Mouse (Mus musculus) heart, embryonic 11.5 days (tissue): ENCODE data around the gene Dcdc2a. TPM values are rescaled to one million over a fixed set of nuclear protein-coding genes. Genes with fewer than 3 reads are reported as not detected.

Experiments
- polyA plus RNA-seq: library from polyadenylated mRNA; unstranded; fragments of >200 nt; fragmentation: Nextera tagmentation; extraction: Ambion mirVana; gene quantifications from 2 replicates; pipeline ENCODE4 v1.2.1, GENCODE M21; 2014

Gene Dcdc2a
- polyA plus RNA-seq, 1 experiment from 2014 or later = 0.69 TPM

Other genes with a start within 250 kb of the Dcdc2a start
- 196 and 201 TPM in 2 replicates for gene Acot13, start 224.5 kb upstream of the Dcdc2a start, polyA plus RNA-seq
- 40.8 and 44.9 TPM in 2 replicates for gene Tdp2, start 224.3 kb upstream of the Dcdc2a start, polyA plus RNA-seq
- gene D130043K22Rik, start 210.9 kb upstream of the Dcdc2a start, polyA plus RNA-seq = not detected in 2 replicates
- gene Aldh5a1, start 118.3 kb upstream of the Dcdc2a start, polyA plus RNA-seq = 7.9 and 8.1 TPM in 2 replicates
- gene Gpld1, start 112.9 kb upstream of the Dcdc2a start, polyA plus RNA-seq = 0.11 and 0.42 TPM in 2 replicates
- gene Mrs2, start 35.6 kb upstream of the Dcdc2a start, polyA plus RNA-seq = 20.1 and 21.1 TPM in 2 replicates
- gene Nrsn1, start 214.5 kb downstream of the Dcdc2a start, polyA plus RNA-seq = not detected in 2 replicates